Mouse (Mus musculus): ENCODE results near the gene Vash2.
"Not testable (repeated sequence)": the region's sequence is repeated elsewhere in the genome, so short reads cannot be mapped to it uniquely, and the experiment has no call there.

Vash2 gene

DNA sequence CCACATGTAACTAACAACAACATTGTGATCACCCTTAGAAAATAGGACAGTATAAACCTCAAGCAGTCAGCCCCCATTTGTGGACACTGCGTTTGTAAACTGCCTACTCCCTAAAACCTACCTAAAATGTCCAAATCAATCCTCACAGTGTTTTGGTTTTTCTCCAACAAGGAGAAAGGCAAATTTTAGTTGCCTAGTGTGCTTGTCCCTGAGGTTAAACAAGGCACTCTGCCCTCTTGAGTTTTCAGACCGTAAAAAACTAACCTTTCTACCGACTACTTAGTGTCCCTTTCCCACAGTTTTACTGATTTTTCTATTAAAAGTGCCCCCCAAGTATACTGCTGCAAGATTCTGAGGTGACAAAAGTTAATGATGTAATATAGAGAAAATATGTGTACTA, 51.8 kb downstream of the Vash2 start:
- no peak for DNase-seq (ENCODE audit: low spot score)

DNA sequence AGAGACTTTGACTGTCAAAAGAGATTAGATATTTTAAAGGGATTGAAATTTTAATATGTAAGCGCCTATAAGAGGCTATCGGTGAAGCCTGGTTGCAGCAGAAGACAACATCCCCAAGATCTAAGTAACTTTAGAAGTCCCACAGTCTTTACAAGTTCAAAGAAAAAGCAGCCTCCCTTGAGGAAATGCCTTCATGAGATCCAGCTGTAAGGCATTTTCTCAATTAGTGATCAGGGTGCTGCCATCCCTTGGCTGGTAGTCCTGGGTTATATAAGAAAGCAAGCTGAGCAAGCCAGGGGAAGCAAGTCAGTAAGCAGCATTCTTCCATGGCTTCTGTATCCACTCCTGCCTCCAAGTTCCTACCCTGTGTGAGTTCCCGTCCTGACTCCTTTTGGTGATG, 54.3 kb downstream of the Vash2 start, which contains the start of gene Angel2:
Gene Angel2 (plus strand): TSS at position 301 of the 400 bp plus-strand sequence.
- not testable (repeated sequence) for DNase-seq (ENCODE audit: low spot score)

DNA sequence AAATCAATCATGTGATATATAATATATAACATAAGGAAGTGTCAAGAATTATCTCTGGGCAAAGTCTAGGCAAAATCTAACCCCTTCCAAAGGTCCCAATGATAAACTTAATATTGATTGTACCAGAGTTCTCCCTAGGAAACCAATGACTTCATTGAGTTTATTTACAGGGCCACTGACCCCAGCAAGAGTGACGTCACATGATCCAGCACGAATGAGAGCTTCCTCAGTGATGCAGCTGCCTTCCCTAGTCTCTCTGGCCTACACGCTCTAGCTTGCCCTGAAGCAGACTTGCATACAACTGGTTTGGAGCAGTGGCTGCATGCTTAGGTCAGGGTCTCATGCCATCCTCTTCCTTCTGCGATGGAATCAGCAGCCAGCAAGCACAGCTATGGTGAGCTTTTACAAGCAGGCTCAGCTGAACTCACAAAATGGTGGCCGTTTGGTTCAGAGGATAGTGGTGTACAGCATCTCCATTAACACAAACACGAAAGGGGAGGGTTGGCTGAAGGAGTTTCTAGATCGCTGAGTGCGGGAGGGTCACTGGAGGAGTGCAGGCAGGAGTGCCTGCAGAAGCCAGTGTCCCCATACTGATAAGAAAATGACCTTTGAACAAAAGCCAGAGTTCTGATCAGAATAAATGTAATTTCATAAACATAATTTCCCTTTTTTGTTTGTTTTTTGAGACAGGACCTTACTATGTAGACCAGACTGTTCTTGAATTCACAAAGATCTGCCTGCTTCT, 59.2 kb downstream of the Vash2 start:
- no peak for DNase-seq (ENCODE audit: low spot score)

DNA sequence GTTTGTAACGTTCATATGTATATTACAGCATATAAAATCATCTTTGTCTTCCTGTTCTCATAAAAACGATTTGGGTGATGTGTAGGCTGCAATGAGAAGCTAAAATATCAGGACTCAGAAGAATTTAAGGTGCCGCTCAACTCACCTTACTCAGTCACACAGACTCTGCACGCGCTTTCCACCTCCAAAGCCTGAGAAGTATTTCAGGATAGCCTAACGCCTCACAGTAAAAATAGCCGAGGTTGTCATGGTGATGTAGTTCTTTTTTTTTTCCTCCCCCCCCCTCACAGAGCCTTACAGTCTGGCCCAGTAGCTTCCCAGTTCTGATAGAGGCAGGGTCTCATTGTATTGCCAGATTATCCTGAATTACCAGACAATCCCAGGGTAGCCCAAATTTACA, 60.2 kb downstream of the Vash2 start:
- DNase-seq (ENCODE audit: low spot score), result no peak

DNA sequence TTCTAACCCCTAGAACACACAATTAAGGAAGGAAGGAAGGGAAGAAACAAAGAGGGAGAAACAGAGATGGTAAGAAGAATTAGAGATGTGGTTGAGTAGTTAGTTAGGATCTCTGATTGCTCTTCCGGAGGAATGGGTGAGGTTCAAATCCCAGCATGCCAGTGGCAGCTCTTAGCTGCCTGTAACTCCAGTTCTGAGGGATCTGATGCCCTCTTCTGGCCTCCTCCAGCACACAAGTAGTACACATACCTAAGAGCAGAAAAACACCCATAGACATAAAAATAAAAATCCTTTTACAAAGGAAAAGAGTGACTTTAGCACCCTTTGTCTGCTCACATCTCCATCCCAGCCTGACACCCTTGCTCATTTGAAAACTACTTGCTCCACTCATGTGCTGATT, 66.5 kb downstream of the Vash2 start:
- DNase-seq (ENCODE audit: low spot score), result no peak

DNA sequence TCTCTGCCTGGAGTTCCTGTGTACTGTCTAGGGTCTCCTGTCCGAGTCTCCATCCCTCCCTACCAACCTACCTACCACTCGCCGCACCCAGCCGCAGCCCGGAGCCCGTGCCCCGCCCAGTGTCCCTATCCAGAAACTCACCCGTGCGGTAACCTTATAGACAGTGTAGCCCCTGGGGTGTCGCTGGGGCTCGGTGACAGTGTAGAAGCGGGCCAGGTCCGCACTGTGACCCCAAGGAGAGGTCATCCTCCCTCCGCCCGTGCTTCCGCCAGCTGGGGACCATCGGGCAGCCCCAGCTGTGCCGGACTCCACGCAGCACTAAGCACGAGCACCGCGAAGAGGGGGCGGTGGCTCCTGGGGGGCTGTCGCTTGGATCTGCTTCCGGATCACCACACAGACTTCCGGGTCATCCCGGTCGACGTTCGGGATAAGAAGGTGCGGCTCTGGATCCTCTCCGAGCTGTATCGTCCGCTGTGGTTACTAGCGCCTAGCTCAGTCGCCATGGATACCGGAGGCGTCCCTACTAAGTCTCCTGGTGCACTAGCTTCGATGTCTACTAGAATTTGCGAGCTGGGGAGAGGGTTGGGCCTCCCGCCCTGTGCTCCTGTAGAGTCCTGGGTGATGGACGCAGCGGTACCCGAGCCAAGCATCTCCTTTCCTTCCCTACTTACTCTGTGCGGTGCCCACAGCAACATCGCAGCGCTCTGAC, 67.5 kb downstream of the Vash2 start, which contains the start of gene Rps6kc1:
Gene Rps6kc1 (minus strand): TSS at position 356 of the 709 bp plus-strand sequence.
- peak; percentile 76 for DNase-seq (ENCODE audit: low spot score)

DNA sequence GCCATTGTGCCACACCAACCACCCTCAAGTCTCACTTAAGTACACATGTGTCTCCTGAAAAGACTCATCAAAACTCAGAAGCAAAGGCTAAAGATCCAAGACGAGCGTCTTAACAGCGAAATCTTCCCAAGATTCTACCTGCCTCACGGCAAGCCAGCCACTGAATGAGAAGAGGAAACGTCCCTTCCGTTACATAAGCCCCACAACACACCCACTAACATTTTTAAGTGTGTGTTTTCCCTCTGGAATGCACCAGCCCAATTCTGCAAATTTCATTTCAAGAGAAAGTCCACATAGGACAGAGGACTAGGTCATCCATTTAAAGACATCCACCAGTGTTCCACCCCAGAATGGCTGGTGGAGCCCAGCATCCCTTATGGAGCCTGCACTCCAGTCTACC, 68.3 kb downstream of the Vash2 start:
- DNase-seq (ENCODE audit: low spot score), result no peak

DNA sequence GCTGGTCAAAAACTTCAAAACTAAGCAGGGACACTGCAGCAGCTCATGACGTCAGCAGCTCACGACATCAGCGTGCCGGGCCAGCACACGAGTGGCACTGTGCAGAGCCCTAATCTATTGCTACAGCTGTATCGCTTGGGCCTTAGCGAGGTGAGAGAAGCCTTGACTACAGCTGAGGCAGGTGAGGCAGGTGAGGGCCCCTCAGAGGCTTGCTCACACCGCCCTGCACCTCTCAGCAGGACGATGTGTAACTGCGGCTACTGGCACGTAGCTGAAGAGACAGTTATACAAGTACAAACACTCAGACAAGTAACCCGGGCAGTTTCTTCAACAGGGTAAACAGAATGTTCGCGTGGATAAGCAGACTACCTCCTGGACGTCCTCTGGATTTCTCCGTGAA, 74.4 kb downstream of the Vash2 start:
- no peak for DNase-seq (ENCODE audit: low spot score)

DNA sequence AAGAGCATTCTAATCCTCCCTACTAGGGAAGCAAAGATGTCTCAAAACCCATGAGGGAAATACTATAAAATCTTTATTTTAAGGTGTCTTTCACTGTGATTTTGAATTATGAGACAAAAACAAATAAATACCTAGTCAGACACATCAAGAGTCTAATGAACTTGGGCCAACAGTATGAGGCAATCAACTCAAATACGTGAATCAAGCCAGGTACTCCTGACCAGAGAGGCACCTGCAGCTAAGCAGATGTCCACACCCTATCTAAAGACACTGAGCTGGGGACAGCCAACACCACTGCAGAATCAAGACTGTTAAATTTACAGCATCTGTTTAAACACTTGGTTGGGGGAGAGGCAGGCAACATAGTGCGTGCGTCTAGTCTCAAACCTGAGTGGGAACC, 75.0 kb downstream of the Vash2 start:
- DNase-seq (ENCODE audit: low spot score), result no peak

DNA sequence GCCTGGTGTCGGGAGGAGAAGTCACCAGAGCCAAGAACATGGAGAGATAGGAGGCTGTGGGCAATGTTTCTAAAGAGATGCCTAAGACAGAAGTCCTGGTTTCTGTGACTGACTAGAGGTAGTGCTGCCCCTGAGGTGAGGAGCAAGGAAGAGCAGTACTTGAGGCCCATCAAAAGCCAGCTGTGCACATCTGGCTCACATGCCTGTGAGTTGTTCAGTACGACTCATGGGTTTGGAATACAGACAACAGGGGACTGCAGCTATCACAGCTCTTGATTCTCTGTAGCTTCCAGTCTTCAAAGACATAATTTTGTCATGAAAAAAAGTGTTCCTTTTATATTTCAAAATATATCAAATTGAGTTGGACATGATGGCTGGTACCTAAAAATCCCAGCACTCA, 78.0 kb downstream of the Vash2 start:
- no peak for DNase-seq (ENCODE audit: low spot score)

DNA sequence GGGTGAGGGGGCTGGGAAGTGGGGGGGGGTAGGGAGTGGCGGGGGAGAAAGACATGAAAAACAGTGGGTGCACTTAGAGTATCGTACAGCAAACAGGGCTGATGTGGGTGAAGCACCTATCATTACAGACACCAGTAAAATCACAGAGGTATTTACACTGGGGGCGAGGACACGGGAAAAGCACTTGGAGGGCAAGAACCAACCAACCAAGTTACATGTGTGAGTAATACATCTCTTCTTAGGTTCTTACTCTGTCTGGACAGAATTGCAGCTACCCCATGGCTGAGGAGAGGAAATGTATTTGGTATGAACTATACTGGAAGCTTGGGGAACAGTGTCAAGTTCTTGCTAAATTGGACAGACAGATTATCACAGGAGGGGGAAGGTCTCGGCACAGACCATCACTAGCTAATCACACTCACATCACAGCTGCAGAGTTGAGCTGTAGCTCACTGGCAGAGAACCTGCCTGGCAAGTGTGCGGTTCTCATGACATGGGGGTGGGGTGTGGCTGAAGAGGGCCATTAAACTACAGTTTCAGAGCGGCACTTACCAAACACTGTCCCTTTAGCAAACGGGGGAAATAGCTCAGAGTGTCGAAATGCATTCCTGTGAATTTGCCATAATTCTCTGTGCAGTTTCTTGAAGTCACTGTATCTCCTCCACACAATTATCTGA, 80.1 kb downstream of the Vash2 start:
- no peak for DNase-seq (ENCODE audit: low spot score)

DNA sequence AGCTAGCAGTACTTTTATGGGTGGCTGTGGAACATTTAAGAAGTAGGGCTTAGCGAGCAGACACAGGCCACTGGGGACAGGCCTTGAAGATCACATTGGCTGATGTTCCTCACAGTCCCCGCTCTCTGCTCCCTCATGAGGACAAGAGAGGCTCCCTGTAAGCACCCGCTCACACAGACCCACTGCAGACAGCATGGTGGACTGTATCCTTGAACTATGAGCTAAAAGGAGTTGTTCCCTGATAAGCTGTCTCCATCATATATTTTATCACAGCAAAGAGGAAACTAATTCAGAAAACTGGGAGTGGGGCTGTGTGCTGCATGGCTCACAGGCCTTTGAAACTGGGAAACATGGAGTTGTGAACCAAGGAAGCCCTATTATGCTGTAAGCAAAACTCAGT, 80.9 kb downstream of the Vash2 start:
- DNase-seq (ENCODE audit: low spot score), result no peak

Data from testis, postnatal 14 days (tissue).